Mouse (Mus musculus) cerebellum, adult 2 months (tissue): Measurements from ENCODE around the gene Brms1. TPM values are rescaled to one million over a fixed set of nuclear protein-coding genes. Genes with fewer than 3 reads are reported as not detected.

Source experiments
- DNase-seq, 2 experiments: peaks; one replicate each; pipeline ENCODE4 v3.0.0; 2021
- H3K27ac ChIP-seq: fragments of 200-500 bp; 2 replicates; pipeline ENCODE4 v1.5.1; 2012; ENCODE audit warnings: low read length, control low read depth, inconsistent platforms; ENCODE audit not compliant: insufficient read depth
- H3K27me3 ChIP-seq: fragments of 200-500 bp; 2 replicates; pipeline ENCODE4 v1.6.1; 2012; ENCODE audit warnings: inconsistent platforms, mild to moderate bottlenecking, low read length, moderate library complexity; ENCODE audit not compliant: control insufficient read depth, insufficient read depth
- H3K4me1 ChIP-seq: fragments of 200-500 bp; 2 replicates; pipeline ENCODE4 v1.6.1; 2011; ENCODE audit warnings: low read length; ENCODE audit not compliant: control insufficient read depth, insufficient read depth
- H3K4me3 ChIP-seq: fragments of 200-500 bp; replicated peaks from 2 replicates; pipeline ENCODE3; 2011; ENCODE audit warnings: mild to moderate bottlenecking, low read depth, low read length, control low read depth; ENCODE audit not compliant: insufficient read depth
- CTCF ChIP-seq: fragments of 200-500 bp; IDR thresholded peaks from 2 replicates; pipeline ENCODE4 v1.5.1; 2011; ENCODE audit warnings: low read depth, mild to moderate bottlenecking, control low read depth, low read length, moderate library complexity, borderline replicate concordance; ENCODE audit not compliant: insufficient read depth
- POLR2A ChIP-seq: fragments of 200-500 bp; IDR thresholded peaks from 2 replicates; pipeline ENCODE4 v1.6.1; 2011; ENCODE audit warnings: low read length, control low read depth, borderline replicate concordance; ENCODE audit not compliant: insufficient read depth
- WGBS: fragments of 180-500 bp; shearing (Covaris S2); methylation state at CpG from one replicate; pipeline ENCODE4 v1.1.7; 2018; 5-methylcytosine and 5-hydroxymethylcytosine counted together
- polyA plus RNA-seq: library from polyadenylated mRNA; depleted of rRNA; stranded (reverse); fragments of >200 nt; gene quantifications from 2 replicates; pipeline ENCODE4 v1.2.3, GENCODE M21; 2012; rRNA removed

The Brms1 gene
- polyA plus RNA-seq, 1 experiment: 20.8 TPM

DNA sequence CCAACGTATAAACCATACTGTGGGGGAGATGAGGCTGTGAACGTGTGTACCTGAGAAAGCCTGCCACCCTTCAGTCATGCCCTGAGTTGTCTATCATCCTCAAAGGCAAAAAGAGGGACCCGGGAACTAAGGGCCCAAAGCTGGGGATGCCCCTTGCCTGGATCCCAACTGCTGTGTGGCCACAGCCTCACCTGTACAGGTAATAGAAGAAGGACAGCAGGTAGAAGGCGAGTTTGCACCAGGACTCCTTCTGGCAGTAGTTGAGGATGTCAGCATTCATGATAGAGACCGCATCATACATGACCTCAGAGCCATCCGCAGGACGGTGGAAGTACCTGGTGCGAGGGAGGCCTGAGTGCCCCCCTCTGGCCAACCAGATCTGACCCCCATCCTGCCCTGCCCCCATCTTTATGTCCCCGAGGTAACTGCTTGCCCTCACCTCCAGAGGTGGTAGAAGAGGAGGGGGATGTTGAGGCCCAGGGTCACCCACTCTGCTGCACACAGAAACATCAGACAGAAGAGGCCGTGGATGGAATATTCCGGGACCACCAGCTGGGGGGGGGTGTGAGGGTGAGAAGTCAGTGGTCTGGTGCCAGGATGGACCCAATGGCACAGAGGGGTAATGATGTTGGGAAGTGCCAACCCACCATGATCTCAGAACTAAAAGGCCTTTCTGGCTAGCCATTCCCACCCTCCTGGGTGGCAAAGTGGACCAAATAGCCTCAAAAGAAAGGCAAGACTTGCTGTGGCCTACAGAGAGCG lies 52.5 kb downstream of the Brms1 start:
- H3K4me1 ChIP-seq: peaks cover 22% of the 10 kb centered on the region
- H3K27ac ChIP-seq: 0 out of 2 replicates have a peak overlapping the region, but pooled peaks have one; percentile 32
- DNase-seq: no peak
- peak overlapping the region; percentile 28 for H3K4me3 ChIP-seq
- no peaks in the 10 kb centered on the region for H3K27me3 ChIP-seq
- TF ChIP-seq POLR2A (no peak), CTCF (no peak)
- WGBS: 65% methylated on average over 12 of the region's 12 CpGs

DNA sequence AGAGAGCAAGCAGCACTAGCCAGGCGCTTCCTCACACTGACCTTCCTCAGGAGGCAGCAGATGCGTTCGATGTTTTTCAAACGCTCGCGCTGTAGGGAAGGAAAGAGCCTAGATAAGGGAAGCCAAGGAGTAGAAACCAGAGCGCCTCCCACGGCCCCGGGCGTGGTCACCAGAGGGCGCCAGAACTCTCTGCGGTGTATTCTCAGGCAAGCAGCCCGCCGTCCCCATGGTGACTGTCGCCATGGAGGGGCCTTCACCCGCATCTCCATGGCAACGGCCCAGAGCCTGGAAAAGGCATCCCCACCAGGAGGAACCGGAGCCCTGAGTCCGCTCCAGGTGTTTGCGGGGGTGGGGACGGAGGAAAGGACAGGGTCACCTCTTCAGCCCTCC lies 53.1 kb downstream of the Brms1 start:
- DNase-seq: peak; percentile 92 to 96
- Histone ChIP-seq H3K4me3 (peak overlapping the region; percentile 52), H3K4me1 (peaks cover 22% of the 10 kb centered on the region), H3K27me3 (no peaks in the 10 kb centered on the region), H3K27ac (peak overlapping the region; percentile 32; the same call in 1 of the 2 replicates)
- TF ChIP-seq CTCF (peak; percentile 78), POLR2A (no peak)
- under 1% methylated on average over 21 of the region's 21 CpGs for WGBS

- Histone ChIP-seq H3K27me3 (no peaks in the 10 kb centered on the region), H3K4me3 (peak overlapping the region; percentile 52)
- TF ChIP-seq POLR2A (no peak), CTCF (no peak)
These were observed 53.7 kb downstream of the Brms1 start for GRCm38 (mm10) chr19:5094746-5095417.

DNA sequence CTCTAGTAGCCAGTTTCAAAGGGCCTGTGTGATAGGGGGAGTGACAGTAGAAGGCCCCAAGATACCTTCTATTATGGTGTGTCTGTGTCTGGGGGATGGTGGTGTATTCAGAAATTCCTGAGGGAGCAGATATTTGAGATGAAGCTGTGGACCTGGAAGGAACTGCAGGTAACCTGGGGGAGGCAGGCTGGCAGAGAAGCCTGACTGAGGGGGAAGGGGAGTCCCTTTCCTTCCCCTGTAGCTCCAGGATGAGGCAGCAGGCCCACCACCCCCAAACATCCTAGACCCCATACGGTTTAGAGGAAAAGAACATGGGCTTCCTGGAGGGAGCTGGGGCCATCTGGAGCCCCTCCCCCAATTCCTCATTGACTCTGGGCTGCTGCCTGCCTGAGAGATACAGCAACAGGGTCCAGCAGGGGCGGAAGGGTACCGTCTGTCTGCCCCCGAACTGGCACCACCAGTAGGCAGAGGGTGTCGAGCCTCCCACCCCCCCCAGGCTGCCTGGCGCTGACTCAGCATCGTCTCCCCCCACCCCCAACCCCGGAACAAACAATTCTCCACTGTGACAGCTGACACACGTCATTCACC lies 54.8 kb downstream of the Brms1 start:
- peaks cover 22% of the 10 kb centered on the region for H3K4me1 ChIP-seq
- 9% methylated on average over 9 of the region's 9 CpGs for WGBS
- DNase-seq: no peak
- TF ChIP-seq CTCF (no peak), POLR2A (no peak)
- H3K27ac ChIP-seq: no peak overlapping the region
- no peaks in the 10 kb centered on the region for H3K27me3 ChIP-seq
- no peak overlapping the region for H3K4me3 ChIP-seq

More at GRCm38 (mm10) chr19:5094746-5095417, 53.7 kb downstream of the Brms1 start:
- DNase-seq: no peak
- H3K4me1 ChIP-seq: peaks cover 22% of the 10 kb centered on the region
- WGBS: 22% methylated on average over 11 of the region's 11 CpGs
- peak overlapping the region; percentile 6; the same call in 1 of the 2 replicates for H3K27ac ChIP-seq

DNA sequence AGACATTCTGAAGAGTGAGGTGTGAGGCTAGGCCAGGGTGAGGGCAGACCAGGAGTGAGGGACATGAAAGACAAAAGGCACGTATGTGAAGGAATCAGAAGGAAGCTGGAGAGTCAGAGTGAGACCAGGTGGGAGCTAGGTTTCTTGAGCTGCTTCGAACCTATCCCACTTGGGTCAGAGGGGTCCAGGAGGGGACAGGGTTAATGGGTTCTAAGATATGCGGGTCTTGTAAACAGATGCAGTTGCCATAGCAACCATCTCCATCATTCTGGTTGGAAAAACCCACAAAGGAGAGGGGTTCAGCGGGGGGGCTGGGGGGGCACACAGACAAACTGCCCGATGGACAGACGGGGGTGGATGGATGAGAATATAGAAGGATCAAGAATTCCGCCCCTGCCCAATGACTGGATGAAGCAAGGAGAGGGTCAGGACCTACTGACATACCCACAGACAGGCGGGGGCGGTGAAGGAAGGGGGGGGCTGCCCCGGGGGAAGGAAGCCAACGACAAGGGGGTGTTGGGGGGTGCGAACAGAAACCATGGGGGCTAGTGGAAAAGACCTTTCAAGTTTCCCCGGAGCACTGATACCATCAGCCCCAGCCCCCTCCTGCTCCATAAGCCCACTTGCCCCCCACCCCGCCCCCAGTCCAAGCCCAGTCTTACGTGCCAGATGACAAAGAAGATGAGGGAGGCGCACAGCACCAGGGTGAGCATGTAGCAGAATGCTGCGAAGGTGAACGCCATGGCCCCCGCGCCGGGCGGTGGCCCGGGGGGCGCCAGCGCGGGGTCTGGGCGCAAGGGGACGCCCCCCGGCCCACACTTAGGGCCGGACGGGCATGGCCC lies 56.6 kb downstream of the Brms1 start:
- H3K4me3 ChIP-seq: peak overlapping the region; percentile 77
- WGBS: 3% methylated on average over 30 of the region's 31 CpGs
- TF ChIP-seq CTCF: no peak
- TF ChIP-seq POLR2A: no peak

DNA sequence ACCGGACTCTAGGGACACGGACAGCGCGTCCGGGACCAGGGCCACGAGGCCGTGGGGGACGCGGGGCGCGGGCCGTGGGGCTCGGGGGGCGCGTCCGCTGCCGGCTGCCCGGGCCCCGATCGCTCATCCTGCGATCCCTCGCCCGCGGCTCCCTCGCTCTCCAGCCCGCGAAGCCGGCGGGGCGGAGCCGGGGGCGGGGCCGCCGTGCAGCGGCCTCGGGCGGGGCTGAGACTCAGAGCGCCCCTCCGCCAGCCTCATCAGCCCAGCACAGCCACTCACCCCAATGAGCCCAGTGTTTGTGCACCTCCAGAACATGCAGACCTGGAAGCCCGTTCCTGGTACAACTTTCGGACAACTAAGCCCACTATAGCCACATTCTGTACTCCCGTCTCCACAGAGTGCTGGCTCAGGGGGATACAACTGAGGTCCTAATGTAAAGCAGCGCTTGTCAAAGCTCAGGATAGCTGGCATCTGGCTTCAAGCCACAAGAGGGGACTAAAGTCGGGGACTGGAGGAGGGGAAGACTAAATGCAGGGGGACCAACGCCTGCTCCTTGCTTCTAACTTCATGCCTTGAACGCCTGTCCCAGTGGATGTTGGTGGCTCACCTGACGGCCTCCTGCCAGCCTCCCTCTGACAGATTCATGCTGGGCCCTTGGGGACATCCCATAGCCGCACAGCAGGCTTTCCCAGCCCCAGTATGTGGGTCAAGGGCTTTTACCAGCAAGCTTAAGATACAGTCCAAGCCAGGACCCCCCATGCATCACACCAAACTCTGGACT lies 57.4 kb downstream of the Brms1 start, which contains the start of gene Cnih2:
TSS of gene Cnih2 (minus strand) at position 159 of the 781 bp plus-strand sequence.
- Histone ChIP-seq H3K27ac (peak within 1 kb of the TSS; percentile 45), H3K27me3 (no peaks in the 10 kb centered on the region), H3K4me1 (peaks cover 22% of the 10 kb centered on the region), H3K4me3 (peak within 1 kb of the TSS; percentile 77)
- WGBS: 2% methylated on average over 44 of the region's 48 CpGs
- DNase-seq: peak; percentile 76 to 78
- TF ChIP-seq CTCF (no peak), POLR2A (0 out of 2 replicates have a peak, but pooled peaks have one; percentile 31)

More for the DNA sequence above, 56.6 kb downstream of the Brms1 start:
- no peaks in the 10 kb centered on the region for H3K27me3 ChIP-seq
- peaks cover 22% of the 10 kb centered on the region for H3K4me1 ChIP-seq
- no peak for DNase-seq
- peak overlapping the region; percentile 35 for H3K27ac ChIP-seq

Other genes with a start within 250 kb of the Brms1 start
- gene Rbm4, start 247.5 kb upstream of the Brms1 start, polyA plus RNA-seq: 77.5 and 86.1 TPM in 2 replicates
- 14.4 and 17.9 TPM in 2 replicates for gene Gm21992, start 229.7 kb upstream of the Brms1 start, polyA plus RNA-seq
- 27.4 and 32.1 TPM in 2 replicates for gene Rbm14, start 229.7 kb upstream of the Brms1 start, polyA plus RNA-seq
- gene Ccs, start 202.0 kb upstream of the Brms1 start, polyA plus RNA-seq: 49.5 and 52.7 TPM in 2 replicates
- gene Ccdc87, start 202.0 kb upstream of the Brms1 start, polyA plus RNA-seq: 0.62 and 0.64 TPM in 2 replicates
- gene Ctsf, start 186.2 kb upstream of the Brms1 start, polyA plus RNA-seq: 211 and 216 TPM in 2 replicates
- gene Actn3, start 163.4 kb upstream of the Brms1 start, polyA plus RNA-seq: 1.7 and 2.0 TPM in 2 replicates
- gene Zdhhc24, start 162.7 kb upstream of the Brms1 start, polyA plus RNA-seq: 36.2 and 37.0 TPM in 2 replicates
- 17.6 and 19.2 TPM in 2 replicates for gene Bbs1, start 134.7 kb upstream of the Brms1 start, polyA plus RNA-seq
- 61.0 and 61.2 TPM in 2 replicates for gene Dpp3, start 113.1 kb upstream of the Brms1 start, polyA plus RNA-seq
- gene Peli3, start 98.2 kb upstream of the Brms1 start, polyA plus RNA-seq: 22.5 and 22.6 TPM in 2 replicates
- gene Mrpl11, start 79.2 kb upstream of the Brms1 start, polyA plus RNA-seq: 68.5 and 74.2 TPM in 2 replicates
- 2.5 and 2.9 TPM in 2 replicates for gene Npas4, start 51.0 kb upstream of the Brms1 start, polyA plus RNA-seq
- gene Slc29a2, start 17.5 kb upstream of the Brms1 start, polyA plus RNA-seq: 23.8 and 24.0 TPM in 2 replicates
- 104 and 108 TPM in 2 replicates for gene B4gat1, start 2.5 kb upstream of the Brms1 start, polyA plus RNA-seq
- gene AC124502.3, start 2.5 kb upstream of the Brms1 start, polyA plus RNA-seq: 5.0 and 5.7 TPM in 2 replicates
- 2.8 and 3.7 TPM in 2 replicates for gene Rin1, start 9.1 kb downstream of the Brms1 start, polyA plus RNA-seq
- gene Cd248, start 26.7 kb downstream of the Brms1 start, polyA plus RNA-seq: 4.5 and 4.9 TPM in 2 replicates
- gene Tmem151a, start 44.2 kb downstream of the Brms1 start, polyA plus RNA-seq: 84.0 and 102 TPM in 2 replicates
- 98.4 and 103 TPM in 2 replicates for gene Yif1a, start 47.2 kb downstream of the Brms1 start, polyA plus RNA-seq
- gene Cnih2, start 57.2 kb downstream of the Brms1 start, polyA plus RNA-seq: 89.3 and 90.3 TPM in 2 replicates
- gene Rab1b, start 65.7 kb downstream of the Brms1 start, polyA plus RNA-seq: 191 and 195 TPM in 2 replicates
- 318 and 338 TPM in 2 replicates for gene Klc2, start 77.2 kb downstream of the Brms1 start, polyA plus RNA-seq
- 26.7 and 28.0 TPM in 2 replicates for gene Pacs1, start 231.8 kb downstream of the Brms1 start, polyA plus RNA-seq